Mouse (Mus musculus) liver, embryonic 13.5 days (tissue): Measurements from ENCODE around the gene Cflar. TPM values are rescaled to one million over a fixed set of nuclear protein-coding genes. Genes with fewer than 3 reads are reported as not detected.

Source experiments
- ATAC-seq: fragments of 200-750 bp; cut with Nextera tagmentation; 2 replicates; pipeline ENCODE4 v1.8.0; 2017; ENCODE audit warnings: low read depth, mild to moderate bottlenecking, moderate number of reproducible peaks, moderate library complexity
- DNase-seq: peaks from one replicate; pipeline ENCODE4 v3.0.0; 2022
- H3K27ac ChIP-seq: fragments of 300-500 bp; sonication (generic); 2 replicates; pipeline ENCODE4 v1.5.1; 2015; ENCODE audit warnings: moderate library complexity, mild to moderate bottlenecking, inconsistent platforms
- H3K27me3 ChIP-seq: fragments of 300-500 bp; sonication (generic); 2 replicates; pipeline ENCODE4 v1.6.1; 2015; ENCODE audit warnings: mild to moderate bottlenecking, inconsistent platforms
- H3K36me3 ChIP-seq: fragments of 300-500 bp; sonication (generic); 2 replicates; pipeline ENCODE4 v1.6.1; 2015; ENCODE audit warnings: mild to moderate bottlenecking, inconsistent platforms
- H3K4me1 ChIP-seq: fragments of 300-500 bp; sonication (generic); replicated peaks from 2 replicates; pipeline ENCODE4 v1.6.1; 2015; ENCODE audit warnings: inconsistent platforms
- H3K4me2 ChIP-seq: fragments of 300-500 bp; sonication (generic); 2 replicates; pipeline ENCODE4 v1.6.1; 2015; ENCODE audit warnings: inconsistent platforms, mild to moderate bottlenecking, moderate library complexity
- H3K4me3 ChIP-seq: fragments of 300-500 bp; sonication (generic); replicated peaks from 2 replicates; pipeline ENCODE4 v1.5.1; 2015; ENCODE audit warnings: mild to moderate bottlenecking, inconsistent platforms
- H3K9ac ChIP-seq: fragments of 300-500 bp; sonication (generic); 2 replicates; pipeline ENCODE4 v1.6.1; 2015; ENCODE audit warnings: mild to moderate bottlenecking, inconsistent platforms
- H3K9me3 ChIP-seq: fragments of 300-500 bp; sonication (generic); replicated peaks from 2 replicates; pipeline ENCODE4 v1.6.1; 2016; ENCODE audit warnings: inconsistent platforms
- WGBS: fragments of 180-500 bp; shearing (Covaris S2); methylation state at CpG from one replicate; pipeline ENCODE4 v1.1.7; 2015; ENCODE audit not compliant: insufficient replicate concordance; 5-methylcytosine and 5-hydroxymethylcytosine counted together
- polyA plus RNA-seq: library from polyadenylated mRNA; unstranded; fragments of >200 nt; fragmentation: Nextera tagmentation; extraction: Ambion mirVana; gene quantifications from 2 replicates; pipeline ENCODE4 v1.2.1, GENCODE M21; 2015

The Cflar gene
- polyA plus RNA-seq, 1 experiment from 2014 or later: 12.7 TPM

DNA sequence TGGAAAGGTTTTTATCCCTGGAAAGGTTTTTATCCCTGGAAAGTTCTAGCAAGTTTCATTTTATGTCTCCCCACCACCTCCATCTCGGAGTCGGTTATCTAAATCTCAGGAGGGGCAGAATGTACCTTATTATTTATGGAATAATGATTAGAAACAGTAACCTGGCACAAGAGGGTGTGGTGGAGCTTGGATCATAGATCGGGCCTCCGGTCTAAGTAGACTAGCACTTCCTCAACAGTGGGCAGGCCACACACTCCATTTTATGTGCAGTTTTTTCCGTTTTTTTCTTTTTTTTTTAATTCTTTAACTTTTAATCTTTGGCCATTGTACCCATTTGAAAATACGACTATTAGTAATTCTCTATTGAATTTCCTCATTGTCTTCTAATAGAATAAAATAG is 92.2 kb downstream of the Cflar start:
- WGBS: 64% methylated on average over 6 of the region's 6 CpGs
- ATAC-seq: no peak
- DNase-seq: no peak
- no peak overlapping the region for H3K9ac ChIP-seq
- H3K4me1 ChIP-seq: peaks cover 10% of the 10 kb centered on the region
- no peak overlapping the region for H3K4me3 ChIP-seq
- H3K27ac ChIP-seq: no peak overlapping the region
- H3K36me3 ChIP-seq: peaks cover 23% of the 10 kb centered on the region
- H3K4me2 ChIP-seq: no peak overlapping the region
- H3K27me3 ChIP-seq: no peaks in the 10 kb centered on the region
- H3K9me3 ChIP-seq: no peaks in the 10 kb centered on the region

GRCm38 (mm10) chr1:58806651-58807050 is 95.3 kb downstream of the Cflar start:
- no peak overlapping the region for H3K27ac ChIP-seq
- no peaks in the 10 kb centered on the region for H3K27me3 ChIP-seq
- no peak for DNase-seq
- 56% methylated on average over 3 of the region's 3 CpGs for WGBS
- no peak overlapping the region for H3K4me2 ChIP-seq
- H3K4me1 ChIP-seq: peaks cover 9% of the 10 kb centered on the region
- no peak for ATAC-seq
- peaks cover 10% of the 10 kb centered on the region for H3K36me3 ChIP-seq
- no peak overlapping the region for H3K9ac ChIP-seq
- no peak overlapping the region for H3K4me3 ChIP-seq
- H3K9me3 ChIP-seq: no peaks in the 10 kb centered on the region

Other genes with a start within 250 kb of the Cflar start
- gene Orc2, start 206.4 kb upstream of the Cflar start, polyA plus RNA-seq: 47.2 and 58.4 TPM in 2 replicates
- gene Fam126b, start 125.2 kb upstream of the Cflar start, polyA plus RNA-seq: 3.6 and 3.9 TPM in 2 replicates
- 127 and 129 TPM in 2 replicates for gene Ndufb3, start 125.1 kb upstream of the Cflar start, polyA plus RNA-seq
- not detected in 2 replicates for gene Als2cr12, start 15.5 kb upstream of the Cflar start, polyA plus RNA-seq
- 15.4 and 18.0 TPM in 2 replicates for gene Casp8, start 83.9 kb downstream of the Cflar start, polyA plus RNA-seq